Mouse (Mus musculus) embryonic stem cell, embryonic (primary cell): ENCODE results near the gene Hs3st3b1.

Source experiments
- CTCF ChIA-PET, 4 experiments: fragments of 300-600 bp in 2 of 4; fragments of 350-600 bp in 2 of 4; sonication (Branson Sonifier 250); formaldehyde crosslinking; loops; one replicate each; lab custom pipeline; 2022; ENCODE audit warnings: inconsistent platforms in 2 of 4; lab: Charles Lee
- POLR2A ChIA-PET, 4 experiments: fragments of 300-600 bp in 2 of 4; fragments of 350-600 bp in 2 of 4; sonication (Branson Sonifier 250); formaldehyde crosslinking; loops; one replicate each; lab custom pipeline; 2022; ENCODE audit warnings: antibody characterized with exemption in 4 of 4, inconsistent platforms in 1 of 4; lab: Charles Lee

Hs3st3b1 gene

GRCm38 (mm10) chr11:63911001-63911400 lies 11.1 kb downstream of the Hs3st3b1 start:
- POLR2A ChIA-PET = interaction anchor here in 2 of 4 experiments (0.6 to 1.2 kb wide), 4 partner anchors 10 to 43 kb away, joined by 3 to 4 read pairs (median 4); no protein-coding TSS in a partner anchor
- CTCF ChIA-PET = interaction anchor here in 1 of 4 experiments (1.1 kb wide), 1 partner anchor 12 kb away, joined by 3 read pairs; no protein-coding TSS in a partner anchor

GRCm38 (mm10) chr11:63909961-63910360 lies 12.1 kb downstream of the Hs3st3b1 start:
- CTCF ChIA-PET = interaction anchor here in 1 of 4 experiments (0.5 kb wide), 1 partner anchor 896 kb away, joined by 3 read pairs; no protein-coding TSS in a partner anchor
- POLR2A ChIA-PET = interaction anchor here in 3 of 4 experiments (0.8 to 2.7 kb wide), 6 partner anchors 10 to 12 kb away, joined by 3 to 9 read pairs (median 4); partner anchors contain the start of gene Hs3st3b1 (in 1 of the 3)

DNA sequence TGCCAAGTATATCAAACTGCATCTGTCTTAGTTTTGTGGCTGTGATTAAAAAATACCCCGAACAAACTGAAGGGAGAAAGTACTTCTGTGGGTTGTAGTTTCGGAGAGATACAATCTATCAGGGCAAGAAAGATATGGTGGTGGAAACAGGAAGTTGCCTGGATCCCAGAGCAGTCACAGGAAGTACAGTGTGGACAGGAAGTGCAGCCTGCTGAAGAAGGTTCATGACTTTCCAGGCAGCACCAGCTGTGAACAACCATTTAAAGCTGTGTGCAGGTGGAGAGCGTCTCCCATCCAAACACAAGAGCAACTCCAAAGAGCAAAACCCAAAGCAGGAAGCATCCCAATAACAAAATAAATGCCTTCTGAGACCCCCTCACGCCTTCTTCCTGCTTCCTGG lies 13.6 kb downstream of the Hs3st3b1 start:
- CTCF ChIA-PET = interaction anchor here in 1 of 4 experiments (0.9 kb wide), 1 partner anchor 17 kb away, joined by 4 read pairs; no protein-coding TSS in a partner anchor

GRCm38 (mm10) chr11:63906552-63907353 lies 15.3 kb downstream of the Hs3st3b1 start:
- CTCF ChIA-PET = interaction anchor here in 2 of 4 experiments (1.0 to 1.4 kb wide), 2 partner anchors 18 to 515 kb away, joined by 3 to 4 read pairs; no protein-coding TSS in a partner anchor

More for the DNA sequence above, 13.6 kb downstream of the Hs3st3b1 start:
- POLR2A ChIA-PET = interaction anchor here in 2 of 4 experiments (1.0 to 2.7 kb wide), 2 partner anchors 10 to 11 kb away, joined by 6 to 9 read pairs; no protein-coding TSS in a partner anchor

GRCm38 (mm10) chr11:63904787-63905186 lies 17.3 kb downstream of the Hs3st3b1 start:
- ChIA-PET CTCF (interaction anchor here in 1 of 4 experiments (0.6 to 0.7 kb wide), 2 partner anchors 12 to 17 kb away, joined by 4 to 6 read pairs; partner anchors contain the start of gene Hs3st3b1), POLR2A (interaction anchor here in 2 of 4 experiments (0.6 to 2.0 kb wide), 3 partner anchors 9 to 527 kb away, joined by 4 to 12 read pairs (median 5); no protein-coding TSS in a partner anchor)

More at GRCm38 (mm10) chr11:63906552-63907353, 15.3 kb downstream of the Hs3st3b1 start:
- POLR2A ChIA-PET = interaction anchor here in 3 of 4 experiments (0.6 to 2.0 kb wide), 11 partner anchors 7 to 1008 kb away, joined by 3 to 12 read pairs (median 4); partner anchors contain the start of gene Hs3st3b1 (in 2 of the 3)

GRCm38 (mm10) chr11:63898509-63899168 lies 23.5 kb downstream of the Hs3st3b1 start:
- CTCF ChIA-PET = interaction anchor here in 3 of 4 experiments (0.6 to 1.4 kb wide), 5 partner anchors 10 to 322 kb away, joined by 3 to 6 read pairs (median 3); partner anchors contain the start of gene Hs3st3b1 (in 1 of the 3)

GRCm38 (mm10) chr11:63897856-63898508 lies 24.1 kb downstream of the Hs3st3b1 start:
- ChIA-PET CTCF (interaction anchor here in 3 of 4 experiments (0.7 to 1.4 kb wide), 5 partner anchors 14 to 323 kb away, joined by 3 to 6 read pairs (median 4); partner anchors contain the start of gene Hs3st3b1 (in 1 of the 3)), POLR2A (interaction anchor here in 3 of 4 experiments (0.5 to 4.3 kb wide), 28 partner anchors 9 to 1268 kb away, joined by 3 to 30 read pairs (median 6); partner anchors contain the start of genes Hs3st3b1 (in 3 of the 3) and Cox10 (in 1 of the 3))

More at GRCm38 (mm10) chr11:63898509-63899168, 23.5 kb downstream of the Hs3st3b1 start:
- POLR2A ChIA-PET = interaction anchor here in 3 of 4 experiments (0.5 to 4.3 kb wide), 30 partner anchors 8 to 1210 kb away, joined by 3 to 30 read pairs (median 6); partner anchors contain the start of genes Hs3st3b1 (in 3 of the 3), Cox10 (in 1 of the 3) and Tvp23b (in 1 of the 3)

GRCm38 (mm10) chr11:63897011-63897410 lies 25.1 kb downstream of the Hs3st3b1 start:
- POLR2A ChIA-PET = interaction anchor here (0.6 to 4.3 kb wide), 15 partner anchors 9 to 1267 kb away, joined by 3 to 30 read pairs (median 9); partner anchors contain the start of gene Hs3st3b1 (in 3 of the 4)
- CTCF ChIA-PET = interaction anchor here in 2 of 4 experiments (0.7 to 1.0 kb wide), 2 partner anchors 29 to 192 kb away, joined by 3 to 4 read pairs; no protein-coding TSS in a partner anchor

DNA sequence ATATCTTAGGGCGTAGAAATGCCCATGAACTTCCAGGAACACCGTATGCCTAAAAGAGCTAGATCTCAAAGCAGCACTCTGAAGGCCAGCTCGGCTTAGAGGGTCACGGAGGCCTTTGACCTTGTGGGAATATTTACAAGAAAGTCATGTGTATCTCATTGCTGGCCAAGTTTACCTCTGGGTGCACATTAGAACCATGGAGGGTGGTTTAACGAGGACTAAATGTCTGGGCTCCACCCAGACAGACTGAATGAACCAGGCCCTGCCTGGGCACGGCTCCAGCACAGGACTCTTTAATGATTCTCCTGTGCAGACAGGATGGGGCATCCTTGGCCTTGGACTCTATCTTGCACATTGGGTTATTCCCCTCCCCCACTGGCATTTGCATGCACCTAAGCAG lies 27.9 kb downstream of the Hs3st3b1 start:
- ChIA-PET POLR2A (interaction anchor here in 3 of 4 experiments (0.7 to 1.6 kb wide), 4 partner anchors 12 to 1058 kb away, joined by 3 read pairs; no protein-coding TSS in a partner anchor), CTCF (no interaction called here)

GRCm38 (mm10) chr11:63893557-63893956 lies 28.5 kb downstream of the Hs3st3b1 start:
- POLR2A ChIA-PET = interaction anchor here in 2 of 4 experiments (0.6 to 1.6 kb wide), 5 partner anchors 12 to 680 kb away, joined by 3 read pairs; partner anchors contain the start of gene Hs3st3b1 (in 1 of the 2)
- CTCF ChIA-PET = interaction anchor here in 1 of 4 experiments (0.7 kb wide), 1 partner anchor 1375 kb away, joined by 5 read pairs; no protein-coding TSS in a partner anchor

- POLR2A ChIA-PET = interaction anchor here in 1 of 4 experiments (1.1 to 1.3 kb wide), 3 partner anchors 15 to 106 kb away, joined by 3 read pairs; no protein-coding TSS in a partner anchor
- CTCF ChIA-PET = interaction anchor here in 1 of 4 experiments (0.9 kb wide), 1 partner anchor 500 kb away, joined by 3 read pairs; no protein-coding TSS in a partner anchor
Observed at GRCm38 (mm10) chr11:63891479-63892020, 30.5 kb downstream of the Hs3st3b1 start.

DNA sequence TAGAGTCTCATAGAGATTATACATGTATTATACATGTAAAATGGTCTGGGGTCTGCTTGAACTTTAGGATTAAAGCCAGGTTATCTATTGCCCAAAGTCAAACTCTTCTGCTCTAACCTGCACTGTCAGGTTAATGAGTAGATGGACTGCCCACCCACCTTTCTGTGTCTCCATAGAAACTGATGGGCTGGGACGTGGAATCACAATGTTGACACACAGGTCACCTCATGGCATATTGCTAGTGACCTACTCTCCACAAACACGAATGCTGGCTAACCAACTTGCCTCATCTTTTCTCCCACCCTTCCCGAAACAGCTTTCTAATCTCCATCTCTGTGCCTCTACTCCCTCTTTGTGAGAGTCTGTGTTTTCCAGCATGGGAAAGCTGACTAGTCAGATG lies 38.7 kb downstream of the Hs3st3b1 start:
- POLR2A ChIA-PET = no interaction called here
- CTCF ChIA-PET = no interaction called here

DNA sequence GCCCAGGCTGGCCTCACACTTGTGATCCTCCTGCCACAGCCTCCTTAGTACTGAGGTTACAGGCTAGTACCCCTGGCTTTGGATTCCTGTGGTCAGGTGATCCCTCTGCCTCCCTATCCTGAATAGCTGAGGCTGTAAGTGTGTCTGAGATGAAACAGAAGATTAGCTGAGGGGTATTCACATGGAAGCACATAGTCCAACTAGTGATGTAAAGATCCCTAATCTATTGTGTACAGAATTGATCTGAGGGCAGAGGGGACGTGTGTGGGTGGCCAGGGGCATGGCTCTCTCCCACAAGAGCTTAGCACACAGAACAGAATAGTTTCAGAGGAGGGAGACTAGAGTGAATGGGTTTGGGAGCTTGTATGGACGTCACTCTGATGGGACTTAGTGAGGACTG lies 41.8 kb downstream of the Hs3st3b1 start:
- ChIA-PET POLR2A (interaction anchor here in 2 of 4 experiments (0.5 to 0.6 kb wide), 2 partner anchors 20 to 592 kb away, joined by 3 read pairs; no protein-coding TSS in a partner anchor), CTCF (interaction anchor here in 1 of 4 experiments (0.7 kb wide), 1 partner anchor 1015 kb away, joined by 5 read pairs; no protein-coding TSS in a partner anchor)

DNA sequence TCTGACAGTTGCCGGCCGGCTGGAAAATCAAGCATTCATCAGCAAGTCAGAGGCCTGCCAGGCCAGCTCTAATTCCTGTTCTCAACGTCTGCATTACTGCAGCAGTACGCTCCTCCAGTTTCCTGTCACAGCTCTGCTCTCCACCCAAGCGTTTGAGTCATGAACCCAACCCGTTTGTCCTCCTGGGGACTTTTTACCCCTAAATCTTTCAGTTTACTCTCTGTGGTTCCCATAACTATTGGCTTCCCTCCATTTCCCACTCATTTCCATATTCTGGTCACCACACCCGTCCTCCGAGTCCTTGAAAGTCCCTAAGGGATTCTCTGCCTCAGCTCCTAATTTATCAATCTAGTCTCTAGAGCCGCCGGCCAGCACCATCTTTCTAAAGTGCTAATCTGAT lies 42.8 kb downstream of the Hs3st3b1 start:
- POLR2A ChIA-PET = interaction anchor here in 1 of 4 experiments (1.5 kb wide), 1 partner anchor 10 kb away, joined by 5 read pairs; no protein-coding TSS in a partner anchor
- CTCF ChIA-PET = no interaction called here

DNA sequence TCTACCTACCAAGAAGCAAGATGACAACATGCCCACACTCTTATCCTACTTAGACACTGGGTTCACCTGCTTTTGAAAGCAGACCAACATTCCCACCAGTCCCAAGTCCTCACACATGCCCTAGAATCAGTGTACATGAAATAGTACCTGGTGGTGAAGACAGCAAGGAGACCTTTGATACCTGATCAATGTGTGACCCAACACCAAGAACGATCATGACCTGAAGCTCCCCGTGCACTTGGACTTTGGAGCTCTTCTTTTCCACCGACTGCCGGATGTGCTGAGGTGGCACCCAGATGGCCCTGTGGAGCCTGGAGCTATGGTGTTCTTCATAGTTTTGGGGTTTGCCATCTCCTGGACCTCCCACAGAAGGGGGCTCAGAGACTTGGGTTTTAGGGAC lies 43.5 kb downstream of the Hs3st3b1 start:
- CTCF ChIA-PET = no interaction called here
- POLR2A ChIA-PET = interaction anchor here in 1 of 4 experiments (1.5 kb wide), 1 partner anchor 10 kb away, joined by 5 read pairs; no protein-coding TSS in a partner anchor

- ChIA-PET CTCF (no interaction called here), POLR2A (interaction anchor here in 2 of 4 experiments (0.7 kb wide), 2 partner anchors 33 to 121 kb away, joined by 3 to 5 read pairs; no protein-coding TSS in a partner anchor)
Observed at GRCm38 (mm10) chr11:63862746-63863145, 59.3 kb downstream of the Hs3st3b1 start.
